Mouse (Mus musculus): ENCODE measurements around the gene Fam102a. TPM values are rescaled to one million over a fixed set of nuclear protein-coding genes. Genes with fewer than 3 reads are reported as not detected.
"Not testable (repeated sequence)": the region's sequence is repeated elsewhere in the genome, so short reads cannot be mapped to it uniquely, and the experiment has no call there.

Gene Fam102a
- total RNA-seq (2021): 10 to 100 TPM; 36.6 to 38.0 TPM
- long read RNA-seq, experiment 1, full-length matches to known transcripts: 13 of 22 reads
- long read RNA-seq, experiment 1, partial matches to known transcripts: 9 of 22 reads
- long read RNA-seq, experiment 1, other reads (novel, unspliced or antisense): 0 of 22 reads
- long read RNA-seq, experiment 2, full-length matches to known transcripts: 4 of 19 reads
- long read RNA-seq, experiment 2, partial matches to known transcripts: 15 of 19 reads
- long read RNA-seq, experiment 2, other reads (novel, unspliced or antisense): 0 of 19 reads

DNA sequence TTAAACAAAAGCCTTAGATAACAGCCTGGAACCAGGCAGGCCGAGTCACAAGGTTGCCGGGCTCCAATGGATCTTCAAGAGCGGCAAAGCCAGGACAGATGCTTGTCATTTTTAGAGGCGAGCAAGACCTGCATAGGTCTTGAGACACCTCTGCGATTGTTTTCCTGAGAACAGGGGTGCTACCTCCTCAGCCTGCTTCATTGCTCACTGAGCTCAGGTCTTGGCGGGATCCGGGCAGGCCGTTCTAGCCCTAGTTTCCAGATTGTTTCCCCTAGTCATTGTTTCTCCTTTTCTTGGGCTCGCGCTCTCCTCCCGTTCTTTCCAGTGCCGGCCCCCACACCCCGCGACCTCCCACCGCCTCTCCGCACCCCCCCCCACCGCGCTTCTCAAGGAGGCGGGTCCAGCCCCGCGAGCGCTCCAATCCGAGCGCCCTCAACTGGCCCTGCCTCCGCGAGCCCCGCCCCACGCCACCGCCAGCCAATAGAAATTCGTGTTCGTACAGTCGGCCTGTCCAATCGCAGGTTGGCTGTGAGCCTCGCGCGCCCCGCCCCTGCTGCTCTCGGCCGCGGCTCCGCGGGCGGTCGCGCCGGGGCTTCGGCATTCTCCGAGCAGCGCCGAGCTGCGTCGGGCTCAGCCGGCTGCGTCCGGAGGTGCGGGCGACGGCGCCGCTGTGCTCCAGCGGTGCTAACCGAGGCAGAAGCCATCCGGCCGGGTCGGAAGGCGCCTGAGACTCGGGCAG is at the start of gene Fam102a:
Fam102a (plus strand) TSS at position 600 of the 739 bp plus-strand sequence.
- peak; percentile 97 to 98 for DNase-seq (ENCODE audit: low spot score in 2 of 2)

DNA sequence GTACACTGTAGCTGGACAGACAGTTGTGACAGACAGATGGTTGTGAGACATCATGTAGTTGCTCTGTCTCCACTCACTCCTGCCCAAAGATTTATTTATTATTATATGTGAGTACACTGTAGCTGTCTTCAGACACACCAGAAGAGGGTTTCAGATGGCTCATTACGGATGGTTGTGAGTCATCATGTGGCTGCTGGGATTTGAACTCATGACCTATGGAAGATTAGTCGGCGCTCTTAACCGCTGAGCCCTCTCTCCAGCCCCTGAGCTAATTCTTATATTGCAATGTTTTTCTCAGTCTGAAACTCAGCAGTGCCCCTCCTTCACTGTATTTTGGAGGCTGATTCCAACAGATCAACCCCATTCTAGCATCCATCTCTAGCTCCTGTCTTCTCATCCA is 49.4 kb upstream of the Fam102a start:
- DNase-seq (ENCODE audit: low spot score in 2 of 2): no peak

DNA sequence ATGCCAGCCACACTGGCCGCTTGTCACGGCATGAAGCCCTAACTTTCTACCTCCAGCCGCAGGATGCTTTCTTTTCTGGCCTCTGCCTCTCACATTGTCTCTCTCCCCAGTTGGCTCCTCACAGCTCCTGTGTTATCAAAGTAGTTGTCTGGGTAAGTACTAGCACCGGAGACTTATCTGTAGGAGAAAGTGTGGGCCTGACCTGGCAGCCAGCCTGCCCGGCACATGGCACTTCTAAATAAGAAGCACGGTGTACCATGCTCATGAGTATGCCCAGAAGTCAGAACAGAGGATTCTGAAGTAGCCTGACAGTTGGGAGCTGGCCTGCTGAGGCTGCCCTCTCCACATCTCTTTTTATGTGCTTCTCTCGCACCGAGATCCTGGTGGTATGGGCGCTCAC is 49.0 kb upstream of the Fam102a start:
- DNase-seq (ENCODE audit: low spot score in 2 of 2): no peak

DNA sequence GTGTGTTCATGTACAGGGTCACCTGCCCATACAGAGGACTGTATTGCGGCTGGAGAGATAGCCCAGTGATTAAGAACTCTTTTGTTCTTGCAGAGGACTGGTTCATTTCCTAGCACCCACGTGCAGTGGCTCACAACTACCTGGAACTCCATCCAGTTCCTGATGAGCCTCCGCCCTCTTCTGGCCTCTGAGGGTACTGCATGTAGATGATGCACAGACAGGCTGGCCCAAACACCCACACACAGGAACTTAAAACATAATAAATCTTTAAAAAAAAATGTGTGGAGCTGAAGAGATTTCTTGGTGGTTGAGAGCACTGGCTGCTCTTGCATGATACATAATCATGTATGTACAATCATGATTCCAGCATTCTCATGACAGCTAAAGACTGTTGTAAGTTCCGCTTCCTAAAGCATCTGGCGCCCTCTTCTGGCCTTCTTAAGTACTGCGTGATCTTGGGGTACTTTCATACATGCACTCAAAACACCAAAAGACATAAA is 48.0 kb upstream of the Fam102a start:
- DNase-seq (ENCODE audit: low spot score in 2 of 2): peak; percentile 74 to 89

DNA sequence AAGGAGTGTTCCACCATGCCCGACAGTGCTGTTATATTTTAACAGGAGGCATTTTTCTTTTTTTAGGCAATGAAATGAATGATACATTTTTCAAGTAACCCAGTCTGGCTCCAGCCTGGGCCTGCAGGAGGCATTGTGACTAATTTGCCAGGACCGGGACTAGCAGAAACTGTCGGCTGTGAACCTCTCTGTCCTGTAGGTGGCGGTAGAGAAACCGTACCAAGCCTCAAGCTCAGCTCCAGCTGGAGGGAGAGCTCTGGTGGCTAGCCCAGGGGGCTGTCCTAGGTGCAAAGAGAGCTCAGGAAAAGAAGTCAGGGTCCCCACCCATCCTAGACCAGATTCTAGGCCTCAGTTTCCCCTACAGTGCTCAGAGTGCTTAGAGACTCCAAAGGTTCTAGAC is 46.5 kb upstream of the Fam102a start:
- peak in 1 of 2 experiments; percentile 58 for DNase-seq (ENCODE audit: low spot score in 2 of 2)

DNA sequence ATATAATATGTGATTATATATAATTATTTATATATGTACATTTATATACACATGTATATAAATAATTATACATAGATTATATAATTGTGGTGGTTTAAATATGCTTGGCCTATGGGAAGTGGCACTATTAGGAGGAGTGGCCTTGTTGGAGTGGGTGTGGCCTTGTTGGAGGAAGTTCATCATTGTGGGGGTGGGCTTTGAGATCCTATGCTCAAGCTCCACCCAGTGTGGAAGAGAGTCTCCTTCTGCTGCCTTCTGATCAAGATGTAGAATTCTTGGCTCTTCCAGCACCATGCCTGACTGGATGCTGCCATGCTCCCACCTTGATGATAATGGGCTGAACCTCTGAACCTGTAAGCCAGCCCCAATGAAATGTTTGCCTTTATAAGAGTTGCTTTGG is 44.4 kb upstream of the Fam102a start:
- DNase-seq (ENCODE audit: low spot score in 2 of 2): not testable (repeated sequence)

DNA sequence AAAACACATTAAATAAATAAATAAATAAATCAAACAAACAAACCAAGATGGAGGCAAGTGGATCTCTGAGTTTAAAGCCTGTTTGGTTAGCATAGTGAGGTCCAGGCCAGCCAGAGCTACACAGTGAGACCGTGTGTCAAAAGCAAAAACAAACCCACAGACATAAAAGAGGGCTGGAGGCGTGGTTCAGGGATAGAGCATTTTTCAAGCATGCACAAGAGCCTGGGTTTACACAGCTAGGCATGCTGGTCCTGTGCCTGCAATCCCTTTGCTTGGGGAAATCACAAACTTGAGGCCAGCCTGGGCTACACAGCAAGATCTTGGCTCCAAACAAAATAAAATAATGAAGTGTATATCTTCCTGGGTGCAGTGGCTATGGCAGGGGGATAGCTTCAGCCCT is 42.5 kb upstream of the Fam102a start:
- DNase-seq (ENCODE audit: low spot score in 2 of 2): no peak

DNA sequence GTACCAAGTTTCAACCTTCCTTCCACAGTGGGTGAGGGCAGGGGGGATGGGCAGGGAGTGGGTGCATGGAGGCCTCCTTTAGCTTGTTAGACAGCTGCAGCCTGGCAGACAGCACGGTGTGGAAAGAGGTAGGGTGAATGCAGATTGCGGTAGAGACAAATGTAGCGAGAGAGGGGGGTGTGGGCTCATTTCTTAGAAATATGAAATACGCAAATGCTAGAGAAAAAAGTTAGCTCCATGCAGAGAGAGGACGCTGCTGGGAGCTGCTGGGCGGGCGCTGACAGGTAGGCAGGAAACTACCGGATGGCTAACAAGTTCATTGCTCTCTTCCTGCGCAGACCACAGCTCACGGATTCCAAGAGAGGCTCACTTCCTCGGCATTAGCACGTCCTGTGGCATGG is 41.8 kb upstream of the Fam102a start:
- DNase-seq (ENCODE audit: low spot score in 2 of 2): no peak

DNA sequence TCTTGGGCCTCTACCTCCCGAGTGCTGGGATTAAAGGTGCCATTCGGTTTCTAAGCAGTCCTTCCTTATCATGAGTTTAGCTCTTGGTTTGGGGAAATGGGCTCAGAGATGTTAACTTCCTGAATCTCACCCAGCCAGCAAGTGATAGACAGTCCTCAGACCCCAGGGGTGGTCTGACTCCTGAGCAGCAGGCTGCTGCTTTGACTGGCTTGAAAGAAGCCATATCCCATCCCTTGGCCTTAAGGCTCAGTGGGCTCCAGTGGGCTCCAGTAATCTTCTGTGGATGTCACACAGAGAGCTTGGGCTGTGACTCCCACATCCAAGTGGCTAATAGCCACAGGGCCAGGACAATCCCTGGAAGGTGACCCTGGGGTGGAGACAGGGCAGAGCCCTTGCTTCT is 40.6 kb upstream of the Fam102a start:
- no peak for DNase-seq (ENCODE audit: low spot score in 2 of 2)

DNA sequence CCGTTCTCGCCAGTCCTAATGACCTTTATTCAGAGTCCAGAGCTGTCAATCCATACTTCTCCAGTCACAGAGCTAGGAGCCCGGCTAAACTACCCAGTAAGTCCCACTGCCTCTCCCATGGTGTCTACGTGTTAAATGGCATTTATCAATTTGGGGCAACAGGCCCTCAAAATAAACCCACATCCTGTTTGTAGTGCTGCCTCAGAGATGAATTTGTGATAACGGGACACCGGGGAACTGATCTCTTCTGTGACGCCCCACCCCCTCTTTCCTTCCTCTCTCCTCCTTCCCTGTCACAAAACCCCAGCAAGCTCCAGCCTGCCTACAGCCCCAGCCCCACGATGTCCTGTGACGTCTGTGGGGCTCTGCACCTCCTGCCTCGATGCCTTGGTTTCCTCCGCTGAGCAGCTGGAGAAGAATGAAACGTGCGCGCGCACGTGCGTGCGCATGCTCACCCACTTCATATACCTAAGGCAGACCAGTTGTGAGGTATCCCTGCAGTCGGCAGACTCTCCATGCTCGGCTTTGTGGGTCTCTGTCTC is 39.9 kb upstream of the Fam102a start:
- DNase-seq (ENCODE audit: low spot score in 2 of 2): no peak

DNA sequence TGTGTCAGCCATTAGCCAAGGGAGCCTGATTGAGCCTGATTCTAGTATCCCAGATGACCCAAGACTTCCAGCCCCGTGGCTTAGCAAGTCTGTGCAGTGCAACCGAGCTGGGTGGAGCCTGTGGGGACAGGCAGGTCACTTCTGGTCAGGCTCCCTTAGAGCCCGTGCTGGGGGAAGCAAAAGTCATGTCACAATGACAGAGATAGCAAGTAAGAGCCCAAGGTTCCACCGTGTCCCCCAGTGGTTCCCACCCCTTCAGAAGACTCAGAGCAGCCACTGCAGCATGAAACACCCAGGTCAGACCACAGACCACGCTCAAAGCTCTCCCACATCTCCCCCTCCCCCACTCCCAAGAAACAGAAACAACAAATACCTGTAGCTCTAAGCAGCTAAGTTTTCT is 38.9 kb upstream of the Fam102a start:
- DNase-seq (ENCODE audit: low spot score in 2 of 2): no peak

DNA sequence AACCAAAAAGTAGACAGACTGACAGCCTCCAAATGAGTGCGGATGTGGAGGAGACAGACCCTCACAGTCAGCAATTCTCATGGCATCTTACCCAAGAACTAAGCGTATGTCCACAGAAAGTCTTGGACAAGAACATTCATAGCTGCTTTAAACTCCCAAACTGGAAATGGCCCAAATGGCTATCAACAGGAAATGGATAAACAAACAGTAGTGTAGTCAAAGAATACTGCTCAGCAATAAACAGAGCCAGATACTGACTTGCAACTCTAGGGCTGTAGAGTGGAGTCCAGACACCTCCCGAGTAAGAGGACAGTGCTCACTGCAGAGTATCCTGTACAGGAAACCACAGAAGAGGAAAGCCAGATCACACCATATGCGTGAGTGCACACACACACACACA is 35.8 kb upstream of the Fam102a start:
- DNase-seq (ENCODE audit: low spot score in 2 of 2): no peak

DNA sequence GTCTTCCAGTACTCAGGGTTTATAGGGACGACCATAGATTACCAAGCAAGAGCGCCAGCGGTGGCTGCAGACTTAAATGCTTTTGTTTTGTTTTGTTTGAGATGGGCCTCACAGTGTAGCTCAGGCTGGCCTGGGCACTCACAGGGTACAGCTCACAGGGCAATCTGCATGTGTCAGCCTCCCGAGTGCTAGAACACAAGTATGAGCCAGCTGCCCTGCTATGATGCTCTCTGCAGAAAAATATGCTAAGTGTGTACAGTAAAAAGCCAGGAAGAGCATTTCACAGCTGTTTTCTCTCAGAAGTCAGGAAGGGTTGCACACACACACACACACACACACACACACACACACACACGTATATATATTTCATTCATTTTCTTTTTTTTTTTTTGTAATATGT is 34.7 kb upstream of the Fam102a start:
- DNase-seq (ENCODE audit: low spot score in 2 of 2): no peak

DNA sequence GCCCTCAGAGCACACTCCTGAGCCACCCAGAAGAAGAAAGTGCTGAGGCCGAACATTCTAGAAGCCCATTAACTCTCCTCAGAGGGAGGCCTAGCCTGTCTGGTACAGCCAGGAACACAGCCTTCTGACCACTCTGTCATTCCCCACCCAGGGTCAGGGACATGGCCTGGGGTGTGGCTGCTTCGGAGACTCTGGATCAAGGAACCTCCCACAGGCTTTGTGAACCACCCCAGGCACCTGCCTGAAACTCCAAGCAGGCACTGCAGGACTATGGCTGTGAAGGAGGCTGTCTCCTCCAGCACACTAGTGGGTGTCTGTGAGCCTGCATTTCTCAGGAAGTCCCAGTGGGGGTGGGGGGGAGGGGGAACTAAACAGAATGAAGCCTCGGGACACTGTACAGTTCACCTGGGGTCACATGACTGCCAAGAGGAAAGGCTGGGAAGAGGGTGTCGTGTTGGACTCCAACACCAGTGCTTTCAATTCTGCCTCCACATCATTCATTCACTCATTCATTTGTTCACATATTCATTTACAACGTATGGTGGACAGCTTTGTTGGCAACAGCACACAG is 33.3 kb upstream of the Fam102a start:
- no peak for DNase-seq (ENCODE audit: low spot score in 2 of 2)

DNA sequence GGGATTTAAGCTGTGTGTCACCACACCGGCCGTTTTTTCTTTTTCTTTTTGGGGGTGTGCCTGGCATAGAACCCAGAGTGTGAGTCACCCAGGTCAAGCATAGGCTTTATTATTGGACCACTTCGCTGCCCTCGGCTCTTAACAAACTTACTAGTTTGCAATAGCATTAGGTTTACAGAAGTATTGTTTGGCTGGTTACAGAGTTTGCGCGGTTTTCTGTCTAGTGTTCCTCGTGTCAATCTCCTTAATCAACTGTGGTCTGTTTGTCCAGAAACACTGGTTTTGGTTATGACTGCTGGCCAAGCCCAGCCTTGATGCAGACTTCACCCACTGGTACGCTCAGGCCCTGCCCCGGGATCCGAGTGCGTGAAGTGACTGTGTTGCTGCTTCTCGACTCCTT is 32.3 kb upstream of the Fam102a start:
- DNase-seq (ENCODE audit: low spot score in 2 of 2): no peak

DNA sequence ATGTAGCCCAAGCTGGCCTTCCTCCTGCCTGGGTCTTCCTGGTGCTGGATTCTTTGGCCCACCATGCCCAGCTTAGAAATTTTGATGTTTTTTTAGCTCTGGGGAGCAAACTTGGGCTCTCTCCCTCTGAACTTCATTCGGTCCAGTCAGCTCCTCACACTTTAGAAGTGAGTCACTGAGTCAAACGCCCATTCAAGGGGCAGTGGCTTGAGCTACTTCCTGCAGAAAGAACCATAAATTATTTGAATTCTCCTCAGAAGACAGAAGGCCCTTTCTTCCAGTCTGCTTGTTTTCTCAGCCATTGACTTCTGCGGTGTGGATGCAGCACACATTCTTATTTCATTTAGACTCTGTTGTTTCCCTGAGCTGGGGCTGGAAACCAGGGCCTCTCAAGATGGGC is 31.5 kb upstream of the Fam102a start:
- DNase-seq (ENCODE audit: low spot score in 2 of 2): no peak

DNA sequence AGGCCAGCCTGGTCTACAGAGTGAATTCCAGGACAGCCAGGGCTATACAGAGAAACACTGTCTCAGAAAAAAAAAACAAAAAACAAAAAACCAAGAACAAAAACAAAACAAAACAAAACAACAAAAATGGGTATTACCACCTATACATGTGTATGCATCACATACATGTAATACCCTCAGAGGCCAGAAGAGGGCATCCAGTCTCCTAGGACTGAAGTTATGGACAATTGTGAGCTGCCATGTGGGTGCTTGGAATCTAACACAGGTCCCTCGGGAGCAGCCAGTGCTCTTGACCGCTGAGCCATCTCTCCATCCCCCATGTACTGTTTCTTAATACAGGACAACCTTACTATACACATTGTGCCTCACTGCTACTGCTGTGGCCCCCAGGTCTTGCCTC is 29.6 kb upstream of the Fam102a start:
- no peak for DNase-seq (ENCODE audit: low spot score in 2 of 2)

DNA sequence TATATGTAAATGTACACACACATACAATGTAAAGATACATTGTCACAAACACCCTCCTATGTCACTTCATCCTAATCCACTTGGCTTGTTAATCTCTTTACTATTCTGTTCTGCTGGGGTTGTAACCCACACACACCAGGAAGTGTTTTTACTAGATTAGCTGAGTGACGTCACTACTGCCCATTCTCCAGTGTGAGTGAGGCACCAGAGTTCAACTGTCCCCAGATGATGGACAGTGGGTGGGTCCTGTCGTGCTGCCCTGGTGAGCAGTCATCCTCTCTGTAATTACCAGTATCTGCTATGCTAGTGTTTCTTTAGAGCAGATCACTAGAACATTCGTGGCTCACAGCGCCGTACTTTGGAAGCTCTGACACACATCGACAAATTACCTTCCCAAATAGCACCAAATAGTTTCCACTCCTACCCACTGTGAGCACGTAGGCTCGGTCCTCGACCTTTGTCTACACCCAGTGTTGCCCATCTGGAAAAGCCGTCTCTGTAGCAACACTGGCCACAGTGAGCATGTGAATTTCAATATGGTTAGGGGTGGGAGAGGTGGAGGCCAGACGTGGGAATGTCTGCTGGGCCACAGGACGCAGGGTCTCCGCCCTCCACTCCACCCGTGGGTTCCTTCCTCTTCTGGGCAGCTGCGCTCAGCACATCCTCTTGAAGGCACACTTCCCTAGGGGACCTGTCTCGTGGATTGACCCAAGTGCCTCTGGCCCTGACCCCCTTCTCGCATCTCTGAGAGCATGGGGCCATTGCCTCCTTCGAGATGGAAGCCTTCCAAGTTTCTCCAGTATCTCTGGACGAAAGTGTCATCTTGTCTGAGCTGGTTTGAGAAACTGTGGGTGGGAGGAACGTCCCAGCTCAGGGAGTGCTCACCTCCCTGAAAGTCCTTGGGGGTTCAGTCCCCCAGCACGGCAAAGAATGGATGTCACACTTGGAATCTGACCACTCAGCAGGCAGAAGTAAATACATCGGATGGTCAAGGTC is 28.2 kb upstream of the Fam102a start:
- DNase-seq (ENCODE audit: low spot score in 2 of 2): no peak

DNA sequence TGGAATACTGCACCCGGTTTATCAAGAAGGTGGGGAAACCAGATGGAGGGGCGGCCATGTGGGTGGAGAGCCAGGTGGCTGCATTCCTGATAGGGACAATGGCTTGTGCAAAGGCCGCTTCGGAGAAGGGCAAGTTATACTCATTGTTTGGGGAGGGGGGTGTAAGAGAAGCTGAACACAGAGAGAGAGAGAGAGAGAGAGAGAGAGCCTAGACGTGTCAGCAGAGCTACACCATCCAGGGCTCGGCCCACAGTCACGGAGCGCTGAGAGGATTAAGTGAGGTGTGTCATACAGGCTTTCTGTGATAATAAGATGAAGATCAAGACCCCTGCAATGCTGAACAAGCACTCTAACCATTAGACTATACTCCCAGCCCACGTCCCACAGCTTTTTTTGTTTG is 27.2 kb upstream of the Fam102a start:
- DNase-seq (ENCODE audit: low spot score in 2 of 2): no peak

DNA sequence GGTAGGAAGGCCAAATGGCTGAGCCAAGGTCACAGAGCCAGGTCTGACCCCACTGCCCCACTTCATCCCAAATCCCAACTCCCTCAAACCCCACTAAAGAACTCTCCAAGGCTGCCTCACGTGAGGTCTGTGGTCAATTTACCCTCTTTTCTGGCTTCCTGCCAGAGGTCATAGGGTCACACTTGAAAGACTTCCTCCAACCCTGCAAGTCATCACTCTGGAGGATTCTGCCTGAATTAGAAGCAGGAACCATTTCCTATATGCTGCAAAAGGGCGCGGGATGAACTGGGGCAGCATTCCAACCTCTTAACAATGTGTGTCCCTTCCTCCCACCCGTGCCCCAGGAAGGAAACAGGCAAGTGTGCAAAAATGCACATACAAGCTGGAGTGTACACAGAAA is 25.8 kb upstream of the Fam102a start:
- no peak for DNase-seq (ENCODE audit: low spot score in 2 of 2)

DNA sequence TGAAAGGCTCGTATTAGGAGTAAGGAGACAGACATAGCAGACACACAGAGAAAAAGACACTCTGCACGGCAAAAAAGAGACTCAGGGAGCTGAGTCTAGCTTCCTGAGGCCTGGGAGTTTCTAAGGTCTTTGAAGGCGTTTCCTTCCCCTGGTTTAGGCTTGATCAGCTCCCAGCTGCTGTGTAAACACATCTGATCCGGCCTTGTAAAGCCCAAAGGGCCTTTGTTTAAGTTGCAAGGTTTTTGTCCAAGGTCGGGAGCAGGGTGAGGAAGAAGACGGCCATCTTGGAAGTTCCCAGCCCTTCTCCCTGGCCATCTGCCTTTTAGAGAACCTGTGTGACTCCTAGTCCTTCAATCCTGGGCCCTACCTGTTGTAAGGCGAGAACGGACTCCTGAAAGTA is 25.2 kb upstream of the Fam102a start:
- DNase-seq (ENCODE audit: low spot score in 2 of 2): no peak
